Mouse (Mus musculus) small intestine, adult 2 months (tissue): ENCODE measurements around the gene Becn1. TPM values are rescaled to one million over a fixed set of nuclear protein-coding genes. Genes with fewer than 3 reads are reported as not detected.

ENCODE experiments used
- H3K27ac ChIP-seq: fragments of 200-500 bp; 2 replicates; pipeline ENCODE4 v1.5.1; 2012; ENCODE audit warnings: low read depth, low read length, control low read depth, inconsistent platforms; ENCODE audit not compliant: insufficient read depth
- H3K27me3 ChIP-seq: fragments of 200-500 bp; 2 replicates; pipeline ENCODE4 v1.6.1; 2012; ENCODE audit warnings: mild to moderate bottlenecking, moderate library complexity, low read length, inconsistent platforms; ENCODE audit not compliant: control insufficient read depth, insufficient read depth
- H3K36me3 ChIP-seq: fragments of 200-500 bp; 2 replicates; pipeline ENCODE4 v1.6.1; 2012; ENCODE audit warnings: mild to moderate bottlenecking, low read length, control low read depth, inconsistent platforms; ENCODE audit not compliant: control insufficient read depth, insufficient read depth
- H3K4me1 ChIP-seq: fragments of 200-500 bp; 2 replicates; pipeline ENCODE4 v1.6.1; 2012; ENCODE audit warnings: low read length, inconsistent platforms, mixed read lengths; ENCODE audit not compliant: control insufficient read depth, insufficient read depth, insufficient read length
- H3K4me3 ChIP-seq: fragments of 200-500 bp; 2 replicates; pipeline ENCODE4 v1.5.1; 2012; ENCODE audit warnings: low read depth, mild to moderate bottlenecking, control low read depth, inconsistent platforms, low read length, moderate library complexity
- CTCF ChIP-seq: fragments of 200-500 bp; IDR thresholded peaks from 2 replicates; pipeline ENCODE4 v1.5.1; 2012; ENCODE audit warnings: low read depth, mild to moderate bottlenecking, control low read depth, inconsistent platforms, low read length, moderate library complexity, mixed read lengths; ENCODE audit not compliant: insufficient replicate concordance, insufficient read length; ENCODE audit errors: extremely low read depth
- POLR2A ChIP-seq: fragments of 200-500 bp; IDR thresholded peaks from 2 replicates; pipeline ENCODE4 v1.6.1; 2012; ENCODE audit warnings: low read depth, mild to moderate bottlenecking, control low read depth, inconsistent platforms, low read length, moderate library complexity
- WGBS: fragments of 180-500 bp; shearing (Covaris S2); methylation state at CpG from one replicate; pipeline ENCODE4 v1.1.7; 2018; 5-methylcytosine and 5-hydroxymethylcytosine counted together
- polyA plus RNA-seq: library from polyadenylated mRNA; depleted of rRNA; stranded (reverse); fragments of >200 nt; gene quantifications from 2 replicates; pipeline ENCODE4 v1.2.3, GENCODE M21; 2012; rRNA removed

The Becn1 gene
- 157 and 163 TPM in 2 replicates for polyA plus RNA-seq

DNA sequence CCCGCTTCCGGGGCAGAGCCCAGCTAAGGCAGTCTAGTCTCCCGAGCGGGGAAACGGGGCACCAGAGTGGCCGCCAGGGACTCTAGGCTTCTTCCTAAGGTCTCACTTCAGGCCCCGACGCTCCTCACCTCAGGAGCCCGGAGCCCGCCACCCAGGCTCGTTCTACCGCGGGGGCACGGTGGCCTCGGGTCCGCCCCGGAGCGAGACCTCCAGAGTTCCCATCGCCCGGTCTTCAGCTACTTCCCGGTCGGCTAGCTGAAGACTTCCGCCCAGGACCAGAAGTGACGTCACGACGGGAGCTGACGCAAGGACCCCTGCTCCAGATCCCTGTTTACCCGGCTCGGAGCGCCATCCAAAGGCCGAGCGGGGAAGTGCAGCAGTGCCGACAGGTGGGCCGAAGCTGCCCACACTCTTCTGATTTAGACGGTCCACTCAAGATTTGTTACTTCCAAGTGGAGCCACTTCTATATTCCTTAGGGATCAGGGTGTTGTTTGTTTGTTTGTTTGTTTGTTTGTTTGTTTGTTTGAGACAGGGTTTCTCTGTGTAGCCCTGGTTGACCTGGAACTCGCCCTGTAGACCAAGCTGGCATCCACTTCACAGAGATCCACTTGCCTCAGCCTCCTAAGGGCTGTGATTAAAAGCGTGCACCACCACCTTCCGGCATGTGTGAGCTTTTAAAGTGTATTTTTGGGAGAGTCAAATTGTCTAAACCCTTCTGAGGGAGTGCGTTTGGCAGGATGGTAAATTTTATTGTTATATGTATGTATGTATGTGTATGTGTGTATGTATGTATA lies at the start of gene Becn1:
Becn1 (minus strand) TSS at position 283 of the 795 bp plus-strand sequence.
- 5% methylated on average over 39 of the region's 39 CpGs for WGBS
- TF ChIP-seq CTCF = peak; percentile 82; the same call in 1 of the 2 replicates
- TF ChIP-seq POLR2A = peak; percentile 67; the same call in 1 of the 2 replicates

DNA sequence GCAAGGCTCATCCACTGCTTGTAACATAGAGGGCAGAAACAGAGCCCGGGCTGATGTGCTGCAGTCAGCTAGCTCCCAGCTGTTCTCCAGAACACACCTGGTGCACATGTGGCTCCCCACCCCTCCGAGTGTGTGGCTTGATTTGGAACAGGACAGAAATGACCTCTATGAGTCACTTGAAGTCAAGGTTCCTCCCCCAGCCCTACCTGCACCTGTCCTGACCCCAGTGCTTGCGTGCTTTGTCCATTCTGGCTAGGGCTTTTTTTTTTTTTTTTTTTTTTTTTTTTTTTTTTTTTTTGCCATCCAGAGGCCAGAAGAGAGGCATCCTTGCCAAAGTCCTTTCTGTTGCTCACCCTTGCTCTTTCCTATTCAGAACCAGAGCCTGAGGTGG lies 49.6 kb upstream of the Becn1 start:
- Histone ChIP-seq H3K4me1 (peaks cover 18% of the 10 kb centered on the region), H3K27me3 (no peaks in the 10 kb centered on the region), H3K4me3 (no peak overlapping the region), H3K27ac (peak overlapping the region; percentile 78), H3K36me3 (no peaks in the 10 kb centered on the region)
- 25% methylated on average over 3 of the region's 3 CpGs for WGBS
- TF ChIP-seq POLR2A (no peak), CTCF (no peak)

More for the DNA sequence above, at the start of gene Becn1:
- Histone ChIP-seq H3K4me1 (peaks cover 14% of the 10 kb centered on the region), H3K27ac (peak within 1 kb of the TSS; percentile 96), H3K4me3 (peak within 1 kb of the TSS; percentile 98), H3K27me3 (no peaks in the 10 kb centered on the region), H3K36me3 (peaks cover 22% of the 10 kb centered on the region)

DNA sequence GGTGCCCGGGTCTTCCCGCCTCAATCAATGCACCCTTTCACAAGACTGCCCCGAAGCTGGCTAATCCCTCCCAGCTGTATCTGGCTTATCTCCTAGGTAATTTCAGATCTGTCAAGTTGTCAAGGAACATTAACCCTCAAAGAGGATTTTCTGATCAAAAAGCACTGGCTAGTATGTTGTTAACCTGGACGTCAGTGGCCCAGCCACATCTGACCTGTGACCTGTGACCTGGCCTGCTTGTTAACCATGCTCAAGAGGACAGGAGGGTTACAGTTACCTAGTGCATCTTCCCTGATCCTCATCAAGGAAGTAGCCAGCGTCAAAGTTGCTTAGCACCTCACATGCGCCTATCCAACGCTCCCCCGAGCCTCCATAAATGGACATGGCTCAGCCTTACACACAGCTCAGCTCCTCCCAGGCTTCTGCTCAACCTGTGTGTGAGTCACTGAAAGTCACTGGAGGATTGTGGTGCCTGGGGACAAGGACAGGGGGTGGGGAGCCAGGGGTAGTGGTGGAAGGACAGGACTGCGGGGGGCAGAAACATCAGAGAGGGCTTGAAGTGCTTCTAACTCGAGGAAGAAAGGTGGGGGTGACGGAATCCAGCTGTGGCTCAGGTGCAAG lies 49.1 kb upstream of the Becn1 start:
- H3K36me3 ChIP-seq = no peaks in the 10 kb centered on the region
- peak overlapping the region; percentile 78 for H3K27ac ChIP-seq
- no peaks in the 10 kb centered on the region for H3K27me3 ChIP-seq
- TF ChIP-seq POLR2A (no peak), CTCF (no peak)
- peaks cover 17% of the 10 kb centered on the region for H3K4me1 ChIP-seq
- WGBS = 26% methylated on average over 11 of the region's 11 CpGs
- H3K4me3 ChIP-seq = no peak overlapping the region

DNA sequence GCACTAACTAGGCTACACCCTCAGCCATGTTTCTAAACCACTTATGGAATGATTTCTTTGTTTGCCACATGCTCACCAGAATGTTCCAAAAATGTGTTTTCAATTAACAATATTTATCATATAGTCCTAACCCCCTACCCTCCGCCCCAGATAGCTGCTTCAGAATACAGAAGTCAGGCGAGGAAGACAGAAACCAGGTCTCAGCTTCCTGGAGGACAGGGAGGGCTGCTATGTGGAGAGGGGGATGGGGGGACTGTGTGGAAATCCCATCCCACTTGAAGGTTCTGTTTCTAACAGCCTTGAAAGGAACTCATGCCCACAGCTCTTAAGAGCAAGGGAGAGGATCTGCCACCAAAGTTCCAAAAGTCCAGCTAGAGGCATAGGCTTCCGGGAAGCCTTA lies 47.1 kb upstream of the Becn1 start:
- no peak for TF ChIP-seq CTCF
- TF ChIP-seq POLR2A = no peak
- H3K27me3 ChIP-seq = no peaks in the 10 kb centered on the region
- no peak overlapping the region for H3K4me3 ChIP-seq
- H3K4me1 ChIP-seq = peaks cover 10% of the 10 kb centered on the region
- no peak overlapping the region for H3K27ac ChIP-seq
- 69% methylated on average over 3 of the region's 3 CpGs for WGBS
- no peaks in the 10 kb centered on the region for H3K36me3 ChIP-seq

DNA sequence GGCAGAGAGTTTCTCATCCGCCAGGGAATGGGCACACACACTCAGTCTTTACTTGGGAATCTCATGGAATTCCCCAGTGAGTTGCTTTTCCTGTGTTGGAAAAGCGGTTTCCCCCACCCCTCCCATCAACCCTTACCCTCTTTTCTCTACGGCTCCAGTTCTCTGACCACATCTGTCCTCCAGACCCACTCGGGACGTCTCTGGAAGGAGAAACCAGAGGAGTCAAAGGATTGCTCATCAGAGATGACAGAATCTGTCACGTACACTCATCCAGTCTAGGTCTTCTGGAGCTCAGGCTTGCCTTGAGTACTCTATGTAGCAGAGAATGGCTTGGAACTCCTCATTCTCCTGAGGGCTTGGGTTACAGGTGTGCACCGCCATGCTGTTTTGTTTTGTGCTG lies 46.7 kb upstream of the Becn1 start:
- H3K4me1 ChIP-seq = peaks cover 10% of the 10 kb centered on the region
- WGBS = 84% methylated on average over 7 of the region's 7 CpGs
- no peaks in the 10 kb centered on the region for H3K36me3 ChIP-seq
- no peak overlapping the region for H3K4me3 ChIP-seq
- no peaks in the 10 kb centered on the region for H3K27me3 ChIP-seq
- no peak overlapping the region for H3K27ac ChIP-seq
- TF ChIP-seq POLR2A (no peak), CTCF (no peak)

DNA sequence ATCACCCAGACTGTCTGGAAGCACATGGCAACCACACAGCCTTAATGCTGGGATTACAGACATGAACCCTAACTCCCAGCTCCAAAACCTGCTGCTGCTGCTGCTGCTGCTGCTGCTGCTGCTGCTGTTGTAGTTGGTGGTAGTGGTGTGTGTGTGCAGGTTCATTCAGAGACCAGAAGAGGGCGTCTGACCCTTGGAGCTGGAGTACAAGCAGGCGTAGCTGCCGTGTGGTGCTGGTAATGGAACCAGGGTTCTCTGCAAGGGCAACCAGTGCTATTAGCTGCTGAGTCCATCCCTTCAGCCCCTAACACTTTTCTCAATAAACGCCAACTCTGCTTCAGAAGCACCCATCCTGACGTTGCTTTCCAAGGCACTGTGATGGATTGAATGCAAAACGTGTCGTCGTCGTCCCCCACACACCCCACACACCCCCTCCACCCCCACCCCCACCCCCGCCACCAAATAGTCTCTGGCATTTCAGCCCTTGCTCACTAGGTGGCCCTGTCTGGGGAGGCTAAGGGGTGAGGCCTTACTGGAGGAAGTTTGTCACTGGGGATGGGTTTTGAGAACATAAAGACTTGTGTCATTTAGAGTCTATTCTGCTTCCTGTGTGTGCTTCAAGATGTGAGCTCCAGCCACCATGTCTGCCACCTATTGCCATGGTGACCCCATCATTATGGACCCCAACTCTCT lies 45.1 kb upstream of the Becn1 start:
- no peak for TF ChIP-seq POLR2A
- no peak for TF ChIP-seq CTCF
- WGBS = 77% methylated on average over 10 of the region's 10 CpGs

DNA sequence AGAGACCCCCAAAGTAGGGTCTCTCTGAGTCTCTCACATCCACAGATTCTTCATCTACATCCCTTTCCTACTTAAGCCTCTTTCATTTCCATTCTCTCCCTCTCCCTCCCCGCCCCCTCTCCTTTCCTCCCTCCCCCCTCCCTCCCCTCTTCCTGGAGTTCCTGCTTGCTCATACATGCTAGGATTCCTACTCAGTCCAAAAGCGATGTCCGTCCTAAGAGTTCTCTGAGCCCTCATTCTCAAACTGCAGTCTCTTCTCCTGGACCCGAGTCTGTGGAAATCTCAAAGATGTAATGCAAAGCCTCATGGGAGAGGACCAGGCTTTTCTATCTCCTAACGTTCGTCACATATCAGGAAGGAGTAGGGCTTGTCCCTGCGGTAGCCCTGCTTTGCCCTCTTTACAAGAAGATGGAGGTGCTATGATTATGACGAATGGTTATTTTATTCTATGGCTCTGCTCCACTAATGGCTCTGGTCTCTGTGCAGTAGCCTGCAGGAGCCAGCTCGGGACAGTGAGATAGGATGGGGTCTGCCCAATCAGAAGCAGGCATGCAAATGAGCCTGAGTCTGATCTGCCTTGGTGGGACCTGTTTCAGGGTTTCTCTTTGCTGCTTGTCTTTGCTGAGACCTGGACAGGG lies 36.2 kb upstream of the Becn1 start:
- no peak overlapping the region for H3K27ac ChIP-seq

More for the DNA sequence above, 45.1 kb upstream of the Becn1 start:
- Histone ChIP-seq H3K27me3 (no peaks in the 10 kb centered on the region), H3K4me3 (no peak overlapping the region), H3K36me3 (no peaks in the 10 kb centered on the region), H3K27ac (no peak overlapping the region), H3K4me1 (peaks cover 9% of the 10 kb centered on the region)

More for the DNA sequence above, 36.2 kb upstream of the Becn1 start:
- Histone ChIP-seq H3K36me3 (no peaks in the 10 kb centered on the region), H3K4me3 (no peak overlapping the region), H3K27me3 (no peaks in the 10 kb centered on the region), H3K4me1 (peaks cover 2% of the 10 kb centered on the region; the same call in 1 of the 2 replicates)
- TF ChIP-seq POLR2A = no peak
- no peak for TF ChIP-seq CTCF
- WGBS = 5% methylated on average over 9 of the region's 9 CpGs
